Mouse (Mus musculus): ENCODE results near the gene Anxa10. TPM values are rescaled to one million over a fixed set of nuclear protein-coding genes. Genes with fewer than 3 reads are reported as not detected.

Anxa10 gene
- polyA plus RNA-seq, 1 experiment from 2014 or later: not detected

Other genes starting within 250 kb of the Anxa10 start
- 166 and 167 TPM in 2 replicates for gene Palld, start 220.5 kb downstream of the Anxa10 start, polyA plus RNA-seq (2015; fragmentation: Nextera tagmentation; extraction: Ambion mirVana)
- gene Ddx60, start 195.1 kb downstream of the Anxa10 start, polyA plus RNA-seq (2015; fragmentation: Nextera tagmentation; extraction: Ambion mirVana): 2.6 and 2.7 TPM in 2 replicates

Measured in heart, embryonic 13.5 days (tissue).